Mouse (Mus musculus) ovary, postnatal 36 days (tissue): ENCODE measurements around the gene Kcnf1.

ENCODE experiments used
- DNase-seq: peaks from one replicate; pipeline ENCODE4 v3.0.0; 2022; ENCODE audit warnings: low spot score, mixed read lengths

The Kcnf1 gene

GRCm38 (mm10) chr12:17159549-17159948, 17.1 kb downstream of the Kcnf1 start:
- no peak for DNase-seq

GRCm38 (mm10) chr12:17157558-17157957, 19.1 kb downstream of the Kcnf1 start:
- no peak for DNase-seq

- DNase-seq, result no peak
Observed at GRCm38 (mm10) chr12:17155781-17156180, 20.9 kb downstream of the Kcnf1 start.

- no peak for DNase-seq
Observed at GRCm38 (mm10) chr12:17152840-17153239, 23.8 kb downstream of the Kcnf1 start.

- no peak for DNase-seq
Observed at GRCm38 (mm10) chr12:17148920-17149319, 27.8 kb downstream of the Kcnf1 start.

GRCm38 (mm10) chr12:17141791-17142190, 34.9 kb downstream of the Kcnf1 start:
- DNase-seq, result no peak

- no peak for DNase-seq
Observed at GRCm38 (mm10) chr12:17140436-17140835, 36.3 kb downstream of the Kcnf1 start.

GRCm38 (mm10) chr12:17134546-17135096, 42.1 kb downstream of the Kcnf1 start:
- DNase-seq, result no peak

- DNase-seq, result no peak
Observed at GRCm38 (mm10) chr12:17132243-17132642, 44.4 kb downstream of the Kcnf1 start.

- DNase-seq, result no peak
Observed at GRCm38 (mm10) chr12:17131563-17131962, 45.1 kb downstream of the Kcnf1 start.

GRCm38 (mm10) chr12:17122881-17123280, 53.8 kb downstream of the Kcnf1 start:
- DNase-seq, result peak; percentile 9
